In the genomic region with DNA sequence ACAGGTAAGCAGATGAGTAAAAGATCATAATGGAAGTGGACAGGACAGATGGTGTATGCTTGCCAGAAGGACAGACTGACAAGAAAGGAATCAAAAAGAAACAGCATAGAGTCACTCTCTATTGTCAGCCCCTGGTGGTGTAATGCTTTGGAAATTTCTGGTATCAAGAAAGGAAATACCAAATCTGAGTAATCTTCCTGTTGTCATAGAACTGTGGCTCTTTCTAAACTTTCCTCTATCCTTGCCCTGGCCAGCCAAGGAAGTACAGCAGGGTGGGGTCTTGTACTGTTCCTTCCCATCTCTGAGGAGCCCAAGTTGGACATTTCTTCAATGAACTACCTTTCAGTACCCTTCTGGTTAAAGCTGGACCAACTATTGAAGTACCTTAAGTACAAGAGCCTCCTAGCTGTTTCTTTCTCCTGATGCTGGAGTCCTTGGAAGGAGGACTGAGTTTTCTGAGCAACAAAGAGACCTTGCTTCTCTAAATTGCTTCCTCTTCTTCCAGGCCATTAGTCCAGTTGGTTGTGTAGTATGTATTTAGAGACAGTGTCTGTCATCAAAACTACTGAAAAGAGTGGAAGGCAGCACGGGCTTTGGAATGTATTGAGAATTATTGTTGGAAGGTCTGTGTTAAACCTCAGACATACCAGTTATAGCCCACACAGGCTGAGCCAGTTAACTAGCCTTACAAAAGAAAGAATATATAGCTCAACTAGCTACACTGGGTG, we compare ENCODE assay signal across 14 mouse cellular contexts. TPM values are rescaled to one million over a fixed set of nuclear protein-coding genes. Genes with fewer than 3 reads are reported as not detected.
DNase-seq lines count a peak whose midpoint lies in the region; ATAC-seq and TF ChIP-seq lines count a peak whose summit lies in the region.
"Had no signal": no experiment of that assay in that cellular context is flagged by ENCODE, and none has a peak within 500 bp of the region (broad histone marks: within the 10 kb centered on the region; RNA-seq: fewer than 3 reads in every experiment).

No protein-coding gene starts in this region.

- H3K4me1 ChIP-seq in limb, embryonic 15.5 days = peaks cover 10% of the 10 kb centered on the region
- H3K4me1 ChIP-seq in limb, embryonic 10.5 days = peaks cover 14% of the 10 kb centered on the region
- H3K4me1 ChIP-seq in brown adipose tissue, adult 24 weeks (ENCODE audit: control insufficient read depth, insufficient read depth, insufficient read length, low read length) = peaks cover 36% of the 10 kb centered on the region
- no peaks in the 10 kb centered on the region for H3K4me1 ChIP-seq in forebrain, postnatal 0 days (ENCODE audit: insufficient read depth)

- peak overlapping the region; percentile 27; the same call in 1 of the 2 replicates for H3K27ac ChIP-seq in limb, embryonic 15.5 days
- no peak overlapping the region for H3K27ac ChIP-seq in limb, embryonic 10.5 days
- H3K27ac ChIP-seq in brown adipose tissue, adult 24 weeks (replicated peaks; ENCODE audit: low read depth, low read length) = peak overlapping the region; percentile 96
- no peak overlapping the region for H3K27ac ChIP-seq in forebrain, postnatal 0 days (ENCODE audit: low read depth, low read length)
- H3K27ac ChIP-seq: midbrain, embryonic 10.5 days had no signal

- TF ChIP-seq CTCF in forebrain, postnatal 0 days (IDR thresholded peaks at IDR 0.05; ENCODE audit: low read depth) = no peak

- H3K27me3 ChIP-seq in limb, embryonic 15.5 days = no peaks in the 10 kb centered on the region
- no peaks in the 10 kb centered on the region for H3K27me3 ChIP-seq in limb, embryonic 10.5 days (ENCODE audit: low read depth, poor library complexity, severe bottlenecking)
- no peaks in the 10 kb centered on the region for H3K27me3 ChIP-seq in forebrain, postnatal 0 days (ENCODE audit: insufficient read depth, low read length)

- H3K9me3 ChIP-seq in limb, embryonic 15.5 days = no peaks in the 10 kb centered on the region
- no peaks in the 10 kb centered on the region for H3K9me3 ChIP-seq in limb, embryonic 10.5 days (replicated peaks)
- no peaks in the 10 kb centered on the region for H3K9me3 ChIP-seq in forebrain, postnatal 0 days (ENCODE audit: low read length)
- H3K9me3 ChIP-seq: midbrain, embryonic 10.5 days had no signal

- H3K36me3 ChIP-seq in limb, embryonic 15.5 days = peaks cover 52% of the 10 kb centered on the region
- peaks cover 57% of the 10 kb centered on the region for H3K36me3 ChIP-seq in limb, embryonic 10.5 days
- 0 out of 2 replicates have a peak, but pooled peaks cover 6% of the 10 kb centered on the region for H3K36me3 ChIP-seq in forebrain, postnatal 0 days (ENCODE audit: insufficient read depth)

- no peak for ATAC-seq in limb, embryonic 15.5 days (ENCODE audit: insufficient number of reproducible peaks, low FRiP score, low TSS enrichment, low read depth)
- ATAC-seq in hematopoietic stem cell, adult 5-6 weeks (replicated peaks in 1 of 2; ENCODE audit: insufficient read depth in 1 of 2, low FRiP score in 2 of 2, low TSS enrichment in 1 of 2, low read depth in 1 of 2, poor library complexity in 2 of 2, severe bottlenecking in 2 of 2) = peak; percentile 12 to 63; a peak in 2 of 4 replicates
- no peak for ATAC-seq in forebrain, postnatal 0 days
- ATAC-seq: forebrain, embryonic 16.5 days; hindbrain, embryonic 16.5 days had no signal

- no peak overlapping the region for H3K4me2 ChIP-seq in limb, embryonic 15.5 days
- no peak overlapping the region for H3K4me2 ChIP-seq in forebrain, postnatal 0 days (ENCODE audit: low read depth)

- H3K9ac ChIP-seq in limb, embryonic 15.5 days = no peak overlapping the region
- no peak overlapping the region for H3K9ac ChIP-seq in forebrain, postnatal 0 days

- DNase-seq in limb, embryonic 10.5 days (ENCODE audit: low spot score) = no peak
- peak; percentile 79 for DNase-seq in lung, postnatal 36 days
- no peak for DNase-seq in forebrain, postnatal 0 days
- DNase-seq in neural tube, embryonic 10.5 days (ENCODE audit: extremely low spot score, low spot score) = no peak
- DNase-seq in cerebellum, adult 11 months = no peak
- DNase-seq: embryo, embryonic 11 days had no signal

- WGBS in limb, embryonic 15.5 days = 95% methylated on average over 1 of the region's 1 CpGs
- WGBS in limb, embryonic 10.5 days = 90% methylated on average over 1 of the region's 1 CpGs
- 88% methylated on average over 1 of the region's 1 CpGs for WGBS in forebrain, postnatal 0 days

- H3K4me3 ChIP-seq in limb, embryonic 15.5 days = no peak overlapping the region
- no peak overlapping the region for H3K4me3 ChIP-seq in limb, embryonic 10.5 days
- no peak overlapping the region for H3K4me3 ChIP-seq in brown adipose tissue, adult 24 weeks (ENCODE audit: insufficient read depth, low read depth, low read length)
- H3K4me3 ChIP-seq in forebrain, postnatal 0 days (ENCODE audit: low read depth, low read length) = no peak overlapping the region
- H3K4me3 ChIP-seq: midbrain, embryonic 10.5 days had no signal

RNA-seq across cellular contexts. Expression of a gene that starts 15.9 kb away (rescaled TPM):
- 40.5 and 41.2 TPM in 2 replicates for polyA plus RNA-seq in limb, embryonic 15.5 days (2015; fragmentation: Nextera tagmentation; extraction: Ambion mirVana)
- polyA plus RNA-seq in limb, embryonic 10.5 days (2016; fragmentation: Nextera tagmentation; extraction: Ambion mirVana) = 23.2 and 26.2 TPM in 2 replicates
- 43.9 and 53.5 TPM in 2 replicates for polyA plus RNA-seq in brown adipose tissue, adult 24 weeks (2012; ENCODE audit: insufficient read depth, insufficient read length, missing spikeins)
- 89.9 and 127 TPM in 2 replicates for total RNA-seq in hematopoietic stem cell, adult 5-6 weeks (2017)
- 24.5 and 35.4 TPM in 2 replicates for total RNA-seq in forebrain, postnatal 0 days (2014; rRNA removed)
- 20.2 and 21.2 TPM in 2 replicates for polyA plus RNA-seq in forebrain, postnatal 0 days (2015; fragmentation: Nextera tagmentation; extraction: Ambion mirVana)

RNA-seq across cellular contexts. Expression of a gene that starts 31.4 kb away (rescaled TPM):
- 0.10 and 0.16 TPM in 2 replicates for polyA plus RNA-seq in limb, embryonic 15.5 days (2015; fragmentation: Nextera tagmentation; extraction: Ambion mirVana)
- polyA plus RNA-seq in limb, embryonic 10.5 days (2016; fragmentation: Nextera tagmentation; extraction: Ambion mirVana) = not detected in 2 replicates
- 8.6 and 11.0 TPM in 2 replicates for polyA plus RNA-seq in brown adipose tissue, adult 24 weeks (2012; ENCODE audit: insufficient read depth, insufficient read length, missing spikeins)
- total RNA-seq in hematopoietic stem cell, adult 5-6 weeks (2017) = not detected in 2 replicates
- 0.15 TPM in 1 of 2 replicates, not detected in the other for total RNA-seq in forebrain, postnatal 0 days (2014; rRNA removed)
- polyA plus RNA-seq in forebrain, postnatal 0 days (2015; fragmentation: Nextera tagmentation; extraction: Ambion mirVana) = 0.12 TPM in 1 of 2 replicates, not detected in the other
- total RNA-seq: left cerebral cortex, adult 8-10 months had no signal
- polyA plus RNA-seq: forebrain, embryonic 16.5 days; hindbrain, embryonic 16.5 days; midbrain, embryonic 10.5 days; stomach, embryonic 14.5 days had no signal

Comparison
In these comparisons a context has a peak if more than half of its experiments do, and no peak if none do; other contexts are left out.
1. H3K27ac ChIP-seq: peak in limb, embryonic 15.5 days (single experiment) and brown adipose tissue, adult 24 weeks (single experiment); none in limb, embryonic 10.5 days (single experiment) and forebrain, postnatal 0 days (single experiment).
2. ATAC-seq: peak in hematopoietic stem cell, adult 5-6 weeks (2 of 2); none in limb, embryonic 15.5 days (single experiment) and forebrain, postnatal 0 days (single experiment).